Mouse (Mus musculus) kidney, postnatal 36 days (tissue): ENCODE measurements around the gene Anapc5.

Source experiments
- DNase-seq, 2 experiments: peaks; one replicate each; pipeline ENCODE4 v3.0.0; 2021 to 2022; ENCODE audit warnings: mixed read lengths in 2 of 2

Gene Anapc5

DNA sequence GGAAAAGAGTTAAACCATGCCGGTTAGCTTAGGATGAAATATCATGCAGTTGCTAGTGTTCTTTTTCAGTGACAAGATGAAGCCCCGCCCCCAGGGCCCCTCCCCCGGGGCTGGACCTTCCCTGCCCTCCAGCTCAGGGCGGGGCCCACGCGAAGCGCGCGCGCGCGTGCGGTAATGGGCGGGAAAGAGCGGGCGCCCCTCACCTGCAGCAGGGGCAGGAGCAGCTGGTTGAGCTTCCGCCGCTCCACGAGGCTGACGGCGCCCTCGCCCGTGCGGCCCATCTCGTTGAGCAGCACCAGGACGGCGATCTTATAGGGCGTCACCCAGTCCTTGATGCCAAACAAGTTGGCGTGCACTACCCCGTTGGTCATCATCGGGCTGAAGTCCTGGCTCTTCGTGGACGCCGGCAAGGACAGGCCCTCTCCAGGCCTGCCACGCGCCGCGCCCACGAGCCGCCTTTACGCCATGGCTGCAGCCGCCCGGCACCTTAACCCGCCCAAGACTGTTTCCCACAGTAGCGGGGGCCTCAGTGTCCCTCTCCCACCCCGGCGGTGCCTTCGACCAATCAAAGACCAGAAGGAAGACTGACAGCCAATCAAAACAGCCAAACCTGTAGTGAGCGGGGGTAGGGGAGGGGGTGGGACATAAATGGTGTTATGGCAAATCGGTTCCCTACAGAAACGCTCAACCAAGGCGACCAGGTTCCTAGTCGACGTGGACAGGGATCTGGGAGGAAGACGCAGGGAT lies at the start of gene Anapc5:
Anapc5 (minus strand) TSS at position 563 of the 747 bp plus-strand sequence.
- peak; percentile 96 to 98 for DNase-seq

DNA sequence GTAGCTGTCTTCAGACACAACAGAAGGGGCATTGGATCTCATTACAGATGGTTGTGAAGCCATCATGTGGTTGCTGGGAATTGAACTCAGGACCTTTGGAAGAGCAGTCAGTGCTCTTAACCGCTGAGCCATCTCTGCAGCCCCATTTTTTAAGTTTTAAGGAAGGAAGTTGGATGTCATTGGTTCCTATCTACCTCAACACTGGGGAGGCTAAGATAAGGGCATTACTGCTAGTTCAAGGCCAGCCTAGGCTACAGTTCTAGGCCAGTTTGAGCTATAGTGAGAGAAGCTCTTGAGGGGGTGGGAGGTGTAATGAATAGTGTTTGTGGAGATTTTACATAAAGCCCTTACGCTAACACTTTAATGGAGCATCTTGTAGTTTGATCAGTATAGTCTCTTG lies 41.9 kb upstream of the Anapc5 start:
- DNase-seq: no peak

DNA sequence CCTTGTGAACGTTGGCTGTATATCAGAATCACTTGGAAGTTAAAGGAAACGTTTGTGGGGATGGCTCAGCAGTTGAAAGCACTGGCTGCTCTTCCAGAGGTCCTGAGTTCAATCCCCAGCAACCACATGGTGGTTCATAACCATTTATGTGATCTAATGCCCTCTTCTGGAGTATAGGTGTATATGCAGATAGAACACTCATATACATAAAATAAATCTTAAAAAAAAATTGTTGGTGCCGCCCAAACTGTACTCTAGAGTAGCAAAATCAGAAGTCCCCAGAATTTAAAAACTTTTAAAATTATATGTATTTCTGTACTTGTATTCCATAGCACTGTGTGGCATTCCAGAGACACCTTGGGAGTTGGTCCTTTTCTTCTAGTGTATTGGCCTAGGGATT lies 34.7 kb upstream of the Anapc5 start:
- DNase-seq: no peak

DNA sequence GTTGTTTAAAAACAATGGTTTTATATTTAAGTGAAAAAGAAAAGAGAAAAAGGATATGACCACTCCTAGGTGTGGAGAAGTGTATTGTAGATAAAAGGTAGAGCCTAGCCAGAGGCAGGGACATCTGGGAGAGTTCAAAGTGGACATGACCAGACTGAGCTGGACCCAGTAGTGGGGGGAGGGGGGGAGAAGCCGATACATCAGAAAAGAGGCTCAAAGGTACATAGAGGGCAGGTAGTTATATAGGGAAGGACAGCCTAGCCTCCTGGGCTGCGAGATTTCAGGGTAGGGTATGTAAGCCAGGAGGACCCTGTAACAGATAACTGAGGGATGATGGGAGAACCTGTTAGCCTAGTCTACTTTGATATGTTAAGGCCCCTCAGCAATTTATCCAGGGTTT lies 31.5 kb upstream of the Anapc5 start:
- DNase-seq: no peak

GRCm38 (mm10) chr5:122850319-122851002 lies 29.3 kb upstream of the Anapc5 start:
- peak in 1 of 2 experiments; percentile 70 for DNase-seq

- DNase-seq: peak; percentile 98 to 99
These were observed 28.6 kb upstream of the Anapc5 start, which contains the start of gene Rnf34 for GRCm38 (mm10) chr5:122849521-122850318. TSS of gene Rnf34 (plus strand) at chr5:122850048.

- no peak for DNase-seq
These were observed 22.7 kb upstream of the Anapc5 start for GRCm38 (mm10) chr5:122843799-122844198.

DNA sequence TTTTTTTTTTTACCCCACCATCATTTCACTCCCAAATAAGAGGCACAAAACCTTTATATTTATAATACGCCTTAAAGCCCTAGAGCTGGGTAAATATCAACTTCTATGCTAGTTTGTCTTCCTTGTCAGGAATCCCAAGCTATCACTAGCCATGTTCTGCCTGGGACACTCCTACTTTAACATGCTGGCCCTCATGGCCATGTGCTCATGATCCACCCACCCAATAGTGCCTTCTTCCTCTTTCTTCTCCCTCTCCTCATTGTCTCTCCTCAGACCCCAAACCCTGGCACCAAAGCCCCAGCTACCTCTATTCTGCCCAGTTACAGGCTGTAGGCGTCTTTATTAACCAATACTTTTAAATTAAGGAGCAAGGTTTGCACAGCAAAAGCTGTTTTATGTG lies 20.0 kb upstream of the Anapc5 start:
- no peak for DNase-seq

GRCm38 (mm10) chr5:122832996-122833395 lies 11.9 kb upstream of the Anapc5 start:
- DNase-seq: no peak

- DNase-seq: no peak
These were observed 11.4 kb upstream of the Anapc5 start for GRCm38 (mm10) chr5:122832536-122832935.

DNA sequence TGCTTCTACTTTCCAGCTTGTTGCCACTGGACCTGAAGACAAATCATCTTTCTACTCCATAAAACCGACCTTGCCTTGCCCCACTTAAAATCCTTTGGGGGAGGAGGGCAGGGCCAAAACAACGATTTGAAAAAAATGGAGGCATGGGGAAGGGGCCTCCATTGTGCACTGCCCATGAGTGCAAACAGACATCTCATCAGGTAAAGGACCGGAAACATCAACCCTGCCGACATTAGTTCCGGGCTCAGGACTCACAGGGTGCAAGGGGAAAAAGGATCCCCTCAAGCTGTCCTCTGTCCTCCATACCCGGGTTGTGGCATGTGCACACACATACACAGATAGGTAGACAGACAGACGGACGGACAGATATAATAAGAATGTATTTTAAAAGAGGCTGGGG lies 4.0 kb upstream of the Anapc5 start:
- no peak for DNase-seq

GRCm38 (mm10) chr5:122824450-122824849 lies 3.3 kb upstream of the Anapc5 start:
- no peak for DNase-seq

DNA sequence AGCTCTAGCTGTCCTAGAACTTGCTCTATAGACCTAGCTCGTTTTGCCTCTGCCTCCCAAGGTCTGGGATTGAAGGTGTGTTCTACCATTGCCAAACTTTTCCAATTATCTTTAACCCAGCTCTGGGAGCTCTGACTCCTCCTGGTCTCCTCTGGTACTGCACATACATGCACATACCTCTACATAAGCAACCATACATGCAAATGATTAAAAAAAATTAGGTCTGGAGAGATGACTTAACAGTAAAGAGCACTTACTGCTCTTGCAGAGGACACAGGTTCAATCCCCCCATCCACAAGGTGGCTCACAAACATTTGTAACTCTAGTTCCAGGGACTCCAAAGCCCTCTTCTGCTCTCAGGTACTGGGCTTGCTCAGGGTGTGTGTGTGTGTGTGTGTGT lies 2.8 kb upstream of the Anapc5 start:
- DNase-seq: peak in 1 of 2 experiments; percentile 28

GRCm38 (mm10) chr5:122822441-122822840 lies 1.3 kb upstream of the Anapc5 start:
- DNase-seq: no peak

GRCm38 (mm10) chr5:122821524-122821885 lies 366 bp upstream of the Anapc5 start:
- no peak for DNase-seq

GRCm38 (mm10) chr5:122812699-122813098 lies 8.4 kb downstream of the Anapc5 start:
- no peak for DNase-seq

DNA sequence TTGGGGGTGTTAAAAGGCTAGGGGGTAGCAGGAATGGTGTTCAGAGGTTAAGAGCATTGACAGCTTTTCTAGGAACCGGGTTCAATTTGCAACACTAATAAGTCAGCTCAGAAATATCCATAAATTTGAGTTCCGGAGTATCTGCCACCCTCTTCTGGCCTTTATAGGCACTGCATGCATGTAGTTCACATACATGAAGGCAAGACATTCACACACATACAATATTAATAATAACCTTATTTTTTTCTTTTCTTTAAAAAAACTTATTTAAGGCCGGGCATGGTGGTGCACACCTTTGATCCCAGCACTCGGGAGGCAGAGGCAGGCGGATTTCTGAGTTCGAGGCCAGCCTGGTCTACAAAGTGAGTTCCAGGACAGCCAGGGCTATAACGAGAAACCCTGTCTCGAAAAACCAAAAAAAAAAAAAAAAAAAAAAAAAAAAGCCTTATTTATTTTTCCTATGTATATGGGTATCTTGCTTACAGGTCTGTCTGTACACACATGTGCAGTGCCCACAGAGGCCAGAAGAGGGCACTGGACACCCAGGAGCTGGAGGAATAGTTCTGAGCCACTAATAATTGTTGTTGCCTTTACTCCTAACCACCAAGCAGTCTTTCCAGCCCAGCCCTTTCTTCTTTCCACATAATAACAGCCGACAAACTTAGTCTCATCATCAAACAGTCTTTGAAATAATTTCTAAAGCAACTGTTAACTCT lies 9.6 kb downstream of the Anapc5 start:
- DNase-seq: peak; percentile 66 to 88

- DNase-seq: no peak
These were observed 15.6 kb downstream of the Anapc5 start for GRCm38 (mm10) chr5:122805503-122805902.

DNA sequence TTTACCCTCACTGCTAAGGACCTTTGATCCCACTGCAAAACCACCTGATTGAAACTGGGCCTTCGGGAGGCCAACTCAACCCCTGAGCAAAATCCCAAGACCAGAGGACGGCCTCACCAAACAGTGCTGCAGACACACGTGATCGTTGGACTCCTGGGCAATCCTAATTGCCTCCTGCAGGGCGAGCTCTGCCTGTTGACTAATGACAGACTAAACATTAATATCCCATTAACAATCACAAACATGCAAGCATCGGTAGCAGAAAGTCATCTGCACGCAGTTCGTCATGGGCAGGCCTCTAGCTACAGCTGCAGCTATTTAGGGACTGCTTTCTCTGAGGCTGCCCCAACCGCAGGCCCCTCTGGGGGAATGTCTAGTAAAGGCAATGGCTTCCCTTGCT lies 18.4 kb downstream of the Anapc5 start:
- DNase-seq: peak; percentile 77 to 84

GRCm38 (mm10) chr5:122801684-122802083 lies 19.5 kb downstream of the Anapc5 start:
- DNase-seq: no peak

DNA sequence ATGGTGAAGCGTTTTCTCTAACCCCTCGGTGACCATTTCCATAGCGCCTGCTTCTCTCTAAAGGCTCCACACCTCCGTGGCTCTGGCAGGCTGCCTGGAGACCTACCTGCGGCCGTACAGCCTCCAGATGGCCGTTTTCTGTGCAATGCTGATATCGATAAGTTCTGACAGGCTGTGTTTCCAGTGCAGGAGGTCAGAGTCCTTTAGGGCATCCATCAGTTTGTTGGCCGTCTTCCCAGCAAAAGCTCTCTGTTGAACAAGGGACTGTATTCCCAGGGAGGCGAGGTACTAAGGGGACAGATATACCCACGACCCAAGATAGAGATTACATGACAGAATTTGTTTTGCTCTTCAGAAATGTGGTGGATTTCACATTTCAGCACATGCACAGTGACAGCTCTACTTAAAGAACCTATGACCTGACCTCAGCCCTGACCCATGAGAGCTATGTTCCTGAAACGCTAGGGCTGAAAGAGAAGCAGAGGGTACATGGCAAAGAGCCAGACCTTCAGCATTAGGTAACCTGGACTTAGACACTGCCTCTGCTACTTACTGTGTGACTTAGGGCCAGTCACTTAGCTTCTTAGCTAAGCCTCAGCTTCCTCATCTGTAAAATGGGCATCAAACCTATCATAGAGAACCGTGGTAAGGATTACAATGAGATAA lies 20.7 kb downstream of the Anapc5 start:
- DNase-seq: peak; percentile 73 to 85
